Mouse (Mus musculus): Measurements from ENCODE around the gene Myo1d.

DNA sequence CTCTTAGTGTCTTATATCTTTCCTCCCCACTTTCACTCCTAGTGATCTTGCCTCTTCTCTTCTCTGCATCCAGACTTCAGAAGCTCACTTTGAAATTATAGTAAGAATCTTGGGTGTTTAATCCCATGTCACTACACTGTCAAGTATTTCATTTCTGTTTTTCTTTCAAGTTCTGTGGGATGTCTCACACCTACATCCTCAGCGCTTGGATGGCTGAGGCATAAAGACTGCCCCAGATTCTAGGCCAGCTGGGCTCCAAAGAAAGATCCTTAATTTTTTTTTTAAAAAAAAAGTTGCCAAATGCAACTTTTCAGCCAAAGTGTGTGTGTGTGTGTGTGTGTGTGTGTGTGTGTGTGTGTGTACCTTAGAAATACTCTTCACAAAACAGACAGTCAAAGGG lies 30.6 kb downstream of the Myo1d start:
- no peak for TF ChIP-seq CTCF (IDR thresholded peaks at IDR 0.05; ENCODE audit: borderline replicate concordance, insufficient read depth, low read depth, low read length)
- TF ChIP-seq POLR2A (IDR thresholded peaks at IDR 0.05; ENCODE audit: borderline replicate concordance, insufficient read depth, low read length): no peak

Data from cerebellum, adult 2 months (tissue).